Mouse (Mus musculus) liver, adult 2 months (tissue): ENCODE measurements around the gene Cacna1a. TPM values are rescaled to one million over a fixed set of nuclear protein-coding genes. Genes with fewer than 3 reads are reported as not detected.

Source experiments
- DNase-seq: peaks from one replicate; pipeline ENCODE4 v3.0.0-alpha.2; 2011; ENCODE audit warnings: low read depth, low spot score; ENCODE audit errors: extremely low read depth
- H3K27ac ChIP-seq: fragments of 200-500 bp; replicated peaks from 2 replicates; pipeline ENCODE4 v1.5.1; 2012; ENCODE audit warnings: low read depth, mild to moderate bottlenecking, control low read depth, inconsistent platforms, low read length; ENCODE audit not compliant: insufficient read depth
- H3K27me3 ChIP-seq: fragments of 200-500 bp; 2 replicates; pipeline ENCODE4 v1.6.1; 2012; ENCODE audit warnings: mild to moderate bottlenecking, moderate library complexity, low read length, inconsistent platforms; ENCODE audit not compliant: control insufficient read depth, insufficient read depth
- H3K36me3 ChIP-seq: fragments of 200-500 bp; 2 replicates; pipeline ENCODE4 v1.6.1; 2012; ENCODE audit warnings: low read length, inconsistent platforms; ENCODE audit not compliant: control insufficient read depth, insufficient read depth
- H3K4me1 ChIP-seq: fragments of 200-500 bp; 2 replicates; pipeline ENCODE4 v1.6.1; 2011; ENCODE audit warnings: low read length; ENCODE audit not compliant: control insufficient read depth, insufficient read depth
- H3K4me3 ChIP-seq: fragments of 200-500 bp; 2 replicates; pipeline ENCODE4 v1.5.1; 2011; ENCODE audit warnings: low read depth, mild to moderate bottlenecking, control low read depth, low read length, moderate library complexity; ENCODE audit not compliant: insufficient read depth
- H3K79me2 ChIP-seq: fragments of 200-500 bp; 2 replicates; pipeline ENCODE4 v1.6.1; 2012; ENCODE audit warnings: inconsistent platforms, mild to moderate bottlenecking, low read length, moderate library complexity; ENCODE audit not compliant: control insufficient read depth, insufficient read depth
- H3K9ac ChIP-seq: fragments of 200-500 bp; 2 replicates; pipeline ENCODE4 v1.6.1; 2012; ENCODE audit warnings: low read depth, mild to moderate bottlenecking, control low read depth, inconsistent platforms, low read length
- CTCF ChIP-seq: fragments of 200-500 bp; IDR thresholded peaks from 2 replicates; pipeline ENCODE4 v1.5.1; 2011; ENCODE audit warnings: low read depth, low read length, control low read depth
- POLR2A ChIP-seq: fragments of 200-500 bp; IDR thresholded peaks from 2 replicates; pipeline ENCODE4 v1.6.1; 2011; ENCODE audit warnings: low read length, control low read depth; ENCODE audit not compliant: insufficient read depth; ENCODE audit errors: extremely low read depth
- WGBS: fragments of 180-500 bp; shearing (Covaris S2); methylation state at CpG from one replicate; pipeline ENCODE4 v1.1.7; 2018; 5-methylcytosine and 5-hydroxymethylcytosine counted together
- polyA plus RNA-seq: library from polyadenylated mRNA; depleted of rRNA; stranded (reverse); fragments of >200 nt; gene quantifications from 2 replicates; pipeline ENCODE4 v1.2.3, GENCODE M21; 2012
- total RNA-seq: library from RNA; depleted of rRNA; stranded (reverse); fragments of >200 nt; gene quantifications from 2 replicates; pipeline ENCODE4 v1.2.3, GENCODE M21; 2014

Cacna1a gene
- total and polyA plus RNA-seq, 2 experiments = 0.28 to 3.2 TPM

- TF ChIP-seq POLR2A = no peak
- TF ChIP-seq CTCF = no peak
- 95% methylated on average over 5 of the region's 5 CpGs for WGBS
- Histone ChIP-seq H3K27ac (no peak overlapping the region), H3K27me3 (no peaks in the 10 kb centered on the region), H3K4me1 (peaks cover 1% of the 10 kb centered on the region), H3K79me2 (peaks cover 12% of the 10 kb centered on the region; the same call in 1 of the 2 replicates), H3K9ac (no peak overlapping the region), H3K36me3 (peaks cover 8% of the 10 kb centered on the region), H3K4me3 (no peak overlapping the region)
- no peak for DNase-seq
Measured at GRCm38 (mm10) chr8:84677305-84677704, 289.1 kb downstream of the Cacna1a start.

GRCm38 (mm10) chr8:84681476-84681875 lies 293.2 kb downstream of the Cacna1a start:
- Histone ChIP-seq H3K4me1 (peaks cover 9% of the 10 kb centered on the region), H3K27ac (no peak overlapping the region), H3K9ac (no peak overlapping the region), H3K79me2 (peaks cover 28% of the 10 kb centered on the region), H3K36me3 (no peaks in the 10 kb centered on the region), H3K4me3 (no peak overlapping the region), H3K27me3 (no peaks in the 10 kb centered on the region)
- TF ChIP-seq POLR2A (no peak), CTCF (no peak)
- 79% methylated on average over 2 of the region's 2 CpGs for WGBS
- DNase-seq = no peak

- Histone ChIP-seq H3K36me3 (no peaks in the 10 kb centered on the region), H3K4me1 (peaks cover 12% of the 10 kb centered on the region), H3K27ac (no peak overlapping the region), H3K79me2 (peaks cover 34% of the 10 kb centered on the region), H3K27me3 (no peaks in the 10 kb centered on the region), H3K4me3 (no peak overlapping the region), H3K9ac (no peak overlapping the region)
- 89% methylated on average over 2 of the region's 2 CpGs for WGBS
- TF ChIP-seq CTCF = no peak
- no peak for TF ChIP-seq POLR2A
- DNase-seq = no peak
Measured at GRCm38 (mm10) chr8:84682257-84682656, 294.0 kb downstream of the Cacna1a start.

- no peaks in the 10 kb centered on the region for H3K27me3 ChIP-seq
- TF ChIP-seq POLR2A (no peak), CTCF (no peak)
- no peak overlapping the region for H3K4me3 ChIP-seq
- H3K36me3 ChIP-seq = no peaks in the 10 kb centered on the region
- 69% methylated on average over 3 of the region's 3 CpGs for WGBS
- no peak overlapping the region for H3K27ac ChIP-seq
- H3K79me2 ChIP-seq = peaks cover 39% of the 10 kb centered on the region
- no peak for DNase-seq
- no peak overlapping the region for H3K9ac ChIP-seq
- peaks cover 16% of the 10 kb centered on the region for H3K4me1 ChIP-seq
Measured at GRCm38 (mm10) chr8:84684537-84684936, 296.3 kb downstream of the Cacna1a start.

GRCm38 (mm10) chr8:84686191-84687002 lies 298.2 kb downstream of the Cacna1a start, which contains the start of gene Trmt1:
Gene Trmt1, plus strand, starts transcription at chr8:84686307.
- DNase-seq = no peak
- Histone ChIP-seq H3K27ac (no peak within 1 kb of the TSS; the same call in 1 of the 2 replicates), H3K4me1 (peaks cover 20% of the 10 kb centered on the region), H3K4me3 (peak within 1 kb of the TSS; percentile 85), H3K36me3 (no peaks in the 10 kb centered on the region; the same call in 1 of the 2 replicates), H3K9ac (peak within 1 kb of the TSS; percentile 88), H3K79me2 (peaks cover 34% of the 10 kb centered on the region), H3K27me3 (no peaks in the 10 kb centered on the region)
- TF ChIP-seq CTCF (no peak), POLR2A (no peak)
- 9% methylated on average over 20 of the region's 20 CpGs for WGBS
